Mouse (Mus musculus) lung, postnatal 0 days (tissue): ENCODE results near the gene Larp1.

Experiments used
- CTCF ChIP-seq: IDR thresholded peaks from 2 replicates; pipeline ENCODE4 v1.5.1; 2016; ENCODE audit warnings: antibody characterized with exemption, mild to moderate bottlenecking
- EP300 ChIP-seq: IDR thresholded peaks from 2 replicates; pipeline ENCODE4 v1.6.1; 2016; ENCODE audit warnings: antibody characterized with exemption, mild to moderate bottlenecking, control low read depth

DNA sequence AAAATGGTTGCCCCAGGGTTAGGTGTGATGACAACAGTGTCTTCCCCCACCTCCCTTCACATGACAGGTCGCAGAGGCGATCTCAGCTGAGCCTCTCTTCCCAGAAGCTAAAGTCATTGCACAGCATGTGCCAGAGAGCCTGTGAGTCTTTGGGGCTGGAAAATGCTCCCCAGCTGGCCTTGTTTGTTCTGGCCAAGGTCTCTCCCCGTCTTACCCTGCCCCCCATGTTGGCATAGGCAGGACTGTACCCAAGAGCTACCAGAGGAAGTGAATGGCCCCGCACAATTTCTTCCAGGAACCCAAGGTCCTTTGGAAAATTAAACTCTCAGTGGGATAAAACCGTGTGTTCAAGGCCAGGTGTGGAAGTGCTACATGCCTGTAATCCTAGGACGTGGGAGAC is 5.1 kb upstream of the Larp1 start:
- TF ChIP-seq EP300 (no peak), CTCF (no peak)
